Mouse (Mus musculus) ES-Bruce4 (cell line): Measurements from ENCODE around the gene Ube2h. TPM values are rescaled to one million over a fixed set of nuclear protein-coding genes. Genes with fewer than 3 reads are reported as not detected.

Source experiments
- H3K27ac ChIP-seq: 2 replicates; pipeline ENCODE4 v1.5.1; 2012; ENCODE audit warnings: low read length, inconsistent platforms; ENCODE audit not compliant: insufficient read depth
- H3K27me3 ChIP-seq: 2 replicates; pipeline ENCODE4 v1.6.1; 2012; ENCODE audit warnings: mild to moderate bottlenecking, low read length, inconsistent platforms; ENCODE audit not compliant: control insufficient read depth, poor library complexity, insufficient read depth, severe bottlenecking
- H3K36me3 ChIP-seq: 2 replicates; pipeline ENCODE4 v1.6.1; 2012; ENCODE audit warnings: inconsistent platforms, mild to moderate bottlenecking, low read length, moderate library complexity; ENCODE audit not compliant: control insufficient read depth, poor library complexity, insufficient read depth, severe bottlenecking
- H3K4me1 ChIP-seq: one replicate; pipeline ENCODE4 v1.8.1; 2011; ENCODE audit warnings: low read length; ENCODE audit not compliant: control insufficient read depth, insufficient read depth
- H3K4me3 ChIP-seq: 2 replicates; pipeline ENCODE4 v1.5.1; 2011; ENCODE audit warnings: low read depth, mild to moderate bottlenecking, low read length
- H3K9ac ChIP-seq: 2 replicates; pipeline ENCODE4 v1.6.1; 2012; ENCODE audit warnings: low read depth, mild to moderate bottlenecking, inconsistent platforms; ENCODE audit not compliant: poor library complexity, severe bottlenecking
- H3K9me3 ChIP-seq: replicated peaks from 2 replicates; pipeline ENCODE4 v1.6.1; 2012; ENCODE audit warnings: mild to moderate bottlenecking, low read length, inconsistent platforms; ENCODE audit not compliant: control insufficient read depth, poor library complexity, insufficient read depth, severe bottlenecking
- CTCF ChIP-seq: IDR thresholded peaks from one replicate; pipeline ENCODE4 v1.8.1; 2011; ENCODE audit warnings: low read depth, low read length
- EP300 ChIP-seq: IDR thresholded peaks from 2 replicates; pipeline ENCODE4 v1.6.1; 2011; ENCODE audit warnings: low read depth, low read length; ENCODE audit not compliant: insufficient read depth
- POLR2A ChIP-seq: IDR thresholded peaks from one replicate; pipeline ENCODE4 v1.8.1; 2011; ENCODE audit warnings: low read length; ENCODE audit not compliant: insufficient read depth
- polyA plus RNA-seq: library from polyadenylated mRNA; stranded (reverse); fragments of >200 nt; gene quantifications from 2 replicates; pipeline ENCODE4 v1.2.4, GENCODE M21; 2011; ENCODE audit warnings: low read depth; ENCODE audit not compliant: missing spikeins, insufficient read depth, insufficient read length

The Ube2h gene
- polyA plus RNA-seq, 1 experiment: 64.6 TPM

GRCm38 (mm10) chr6:30344032-30344431, 39.7 kb upstream of the Ube2h start:
- Histone ChIP-seq H3K9me3 (no peaks in the 10 kb centered on the region), H3K4me3 (no peak overlapping the region), H3K36me3 (no peaks in the 10 kb centered on the region), H3K27me3 (no peaks in the 10 kb centered on the region), H3K27ac (no peak overlapping the region), H3K4me1 (no peaks in the 10 kb centered on the region), H3K9ac (no peak overlapping the region)
- TF ChIP-seq POLR2A (no peak), CTCF (no peak), EP300 (no peak)

GRCm38 (mm10) chr6:30340231-30340873, 36.0 kb upstream of the Ube2h start:
- H3K9me3 ChIP-seq: no peaks in the 10 kb centered on the region
- TF ChIP-seq EP300 (no peak), CTCF (no peak), POLR2A (no peak)
- no peaks in the 10 kb centered on the region for H3K36me3 ChIP-seq
- no peaks in the 10 kb centered on the region for H3K4me1 ChIP-seq
- H3K4me3 ChIP-seq: no peak overlapping the region
- no peak overlapping the region for H3K9ac ChIP-seq
- no peak overlapping the region for H3K27ac ChIP-seq
- no peaks in the 10 kb centered on the region for H3K27me3 ChIP-seq

GRCm38 (mm10) chr6:30336912-30337311, 32.6 kb upstream of the Ube2h start:
- Histone ChIP-seq H3K27ac (no peak overlapping the region), H3K27me3 (no peaks in the 10 kb centered on the region), H3K4me3 (no peak overlapping the region), H3K36me3 (no peaks in the 10 kb centered on the region), H3K9ac (no peak overlapping the region), H3K4me1 (no peaks in the 10 kb centered on the region), H3K9me3 (no peaks in the 10 kb centered on the region)
- no peak for TF ChIP-seq POLR2A
- TF ChIP-seq CTCF: no peak
- TF ChIP-seq EP300: no peak

GRCm38 (mm10) chr6:30332262-30332661, 27.9 kb upstream of the Ube2h start:
- TF ChIP-seq EP300 (no peak), CTCF (no peak), POLR2A (no peak)
- no peak overlapping the region for H3K9ac ChIP-seq
- H3K36me3 ChIP-seq: no peaks in the 10 kb centered on the region
- no peaks in the 10 kb centered on the region for H3K9me3 ChIP-seq
- no peaks in the 10 kb centered on the region for H3K27me3 ChIP-seq
- H3K4me1 ChIP-seq: no peaks in the 10 kb centered on the region
- H3K4me3 ChIP-seq: no peak overlapping the region
- no peak overlapping the region for H3K27ac ChIP-seq

GRCm38 (mm10) chr6:30330706-30331105, 26.4 kb upstream of the Ube2h start:
- H3K27ac ChIP-seq: no peak overlapping the region

GRCm38 (mm10) chr6:30325932-30326501, 21.7 kb upstream of the Ube2h start:
- H3K9ac ChIP-seq: no peak overlapping the region
- no peaks in the 10 kb centered on the region for H3K36me3 ChIP-seq
- H3K27me3 ChIP-seq: no peaks in the 10 kb centered on the region
- no peaks in the 10 kb centered on the region for H3K9me3 ChIP-seq
- peaks cover 1% of the 10 kb centered on the region for H3K4me1 ChIP-seq
- H3K27ac ChIP-seq: no peak overlapping the region
- no peak for TF ChIP-seq EP300
- TF ChIP-seq POLR2A: no peak
- no peak for TF ChIP-seq CTCF
- no peak overlapping the region for H3K4me3 ChIP-seq

More at GRCm38 (mm10) chr6:30330706-30331105, 26.4 kb upstream of the Ube2h start:
- no peaks in the 10 kb centered on the region for H3K36me3 ChIP-seq
- H3K4me3 ChIP-seq: no peak overlapping the region
- H3K27me3 ChIP-seq: no peaks in the 10 kb centered on the region
- H3K4me1 ChIP-seq: no peaks in the 10 kb centered on the region
- H3K9ac ChIP-seq: no peak overlapping the region
- no peaks in the 10 kb centered on the region for H3K9me3 ChIP-seq
- TF ChIP-seq CTCF (no peak), EP300 (no peak), POLR2A (no peak)
